Mouse (Mus musculus) cortical plate, adult 2 months (tissue): ENCODE results near the gene Serpinb3d. TPM values are rescaled to one million over a fixed set of nuclear protein-coding genes. Genes with fewer than 3 reads are reported as not detected.
A peak's percentile ranks its signal among the peaks of the same experiment; 100 is the strongest.
"Not testable (repeated sequence)": the region's sequence is repeated elsewhere in the genome, so short reads cannot be mapped to it uniquely, and the experiment has no call there.

ENCODE experiments used
- H3K27ac ChIP-seq: fragments of 200-500 bp; 2 replicates; pipeline ENCODE4 v1.5.1; 2012; ENCODE audit warnings: low read length, control low read depth, inconsistent platforms; ENCODE audit not compliant: insufficient read depth
- H3K4me1 ChIP-seq: fragments of 200-500 bp; 2 replicates; pipeline ENCODE4 v1.6.1; 2011; ENCODE audit warnings: low read length; ENCODE audit not compliant: control insufficient read depth, insufficient read depth
- H3K4me3 ChIP-seq: fragments of 200-500 bp; 2 replicates; pipeline ENCODE4 v1.5.1; 2011; ENCODE audit warnings: mild to moderate bottlenecking, low read length, control low read depth; ENCODE audit not compliant: insufficient read depth
- CTCF ChIP-seq: fragments of 200-500 bp; IDR thresholded peaks from 2 replicates; pipeline ENCODE4 v1.5.1; 2011; ENCODE audit warnings: mild to moderate bottlenecking, control low read depth, low read length; ENCODE audit not compliant: insufficient read depth; ENCODE audit errors: extremely low read depth
- POLR2A ChIP-seq: fragments of 200-500 bp; IDR thresholded peaks from 2 replicates; pipeline ENCODE4 v1.6.1; 2011; ENCODE audit warnings: mild to moderate bottlenecking, low read length, control low read depth; ENCODE audit not compliant: insufficient read depth; ENCODE audit errors: extremely low read depth
- polyA plus RNA-seq: library from polyadenylated mRNA; depleted of rRNA; stranded (reverse); fragments of >200 nt; gene quantifications from 2 replicates; pipeline ENCODE4 v1.2.3, GENCODE M21; 2012; rRNA removed

Serpinb3d gene
- polyA plus RNA-seq, result not detected in 2 replicates

- no peak within 1 kb of the TSS for H3K27ac ChIP-seq
- no peak within 1 kb of the TSS for H3K4me3 ChIP-seq
- TF ChIP-seq CTCF (no peak), POLR2A (no peak)
- H3K4me1 ChIP-seq, result no peaks in the 10 kb centered on the region
Observed at GRCm38 (mm10) chr1:107083406-107083805, at the start of gene Serpinb3d. Gene Serpinb3d (minus strand): TSS chr1:107083506.

DNA sequence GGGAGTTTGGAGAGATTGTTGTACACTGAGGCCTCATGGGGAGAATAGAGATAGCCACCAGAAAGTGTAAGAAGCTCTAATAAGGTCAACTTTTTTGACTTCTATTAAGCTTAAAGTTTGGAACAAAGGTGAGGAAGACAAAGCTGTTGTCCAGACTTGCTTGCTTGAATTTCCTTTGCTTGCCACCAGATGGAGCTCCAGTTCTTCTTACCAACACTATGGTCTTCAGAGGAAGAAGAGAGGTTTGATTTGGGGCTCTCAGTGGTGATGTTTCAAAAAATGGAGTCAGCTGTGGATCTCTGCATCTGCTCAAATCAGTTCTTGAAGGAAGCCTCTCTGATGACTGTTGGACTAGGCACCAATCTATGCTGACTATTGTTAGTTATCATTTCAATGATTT lies 44.1 kb upstream of the Serpinb3d start:
- not testable (repeated sequence) for H3K27ac ChIP-seq, H3K4me3 ChIP-seq, H3K4me1 ChIP-seq
- TF ChIP-seq CTCF, result peak; percentile 24; the same call in 1 of the 2 replicates

DNA sequence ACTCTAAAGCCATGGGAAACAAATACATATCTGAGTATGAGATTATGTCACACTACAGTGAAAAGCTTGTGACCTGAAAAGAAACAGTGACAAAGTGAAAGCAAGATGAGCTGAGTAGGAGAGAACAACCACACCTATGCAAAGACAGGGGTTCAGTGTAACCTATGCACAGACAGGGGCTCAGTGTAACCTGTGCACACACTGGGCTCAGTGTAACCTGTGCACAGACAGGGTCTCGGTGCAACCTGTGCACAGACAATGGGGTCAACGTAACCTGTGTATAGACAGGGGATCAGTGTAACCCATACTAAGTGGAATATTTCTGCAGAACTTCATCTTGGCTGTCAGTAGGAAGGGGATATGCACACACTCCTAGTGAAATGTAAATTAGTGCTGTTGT lies 15.1 kb upstream of the Serpinb3d start:
- Histone ChIP-seq H3K4me3 (no peak overlapping the region), H3K27ac (no peak overlapping the region), H3K4me1 (no peaks in the 10 kb centered on the region)
- TF ChIP-seq CTCF (no peak), POLR2A (no peak)

DNA sequence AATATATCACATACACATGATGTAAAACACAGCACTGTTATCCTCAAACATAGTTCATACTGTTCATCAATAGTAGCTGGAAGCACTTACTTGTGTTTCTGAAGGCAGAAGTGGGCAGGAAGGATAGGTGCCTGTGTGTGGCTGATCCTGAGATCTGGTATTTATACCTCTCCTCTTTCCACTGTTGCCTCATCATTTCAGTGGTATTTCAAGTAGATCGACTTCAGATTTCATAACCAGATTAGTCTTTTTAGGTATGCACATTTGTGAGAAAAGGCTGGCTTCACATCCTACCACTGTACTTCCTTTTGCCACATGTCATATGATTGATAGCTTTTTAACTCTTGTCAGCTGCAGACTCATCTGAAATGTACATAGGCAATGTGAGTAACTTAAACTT lies 31.1 kb downstream of the Serpinb3d start, which contains the start of gene Serpinb3a:
TSS of gene Serpinb3a (minus strand) at position 101 of the 400 bp plus-strand sequence.
- no peak for TF ChIP-seq CTCF
- no peak for TF ChIP-seq POLR2A
- no peak within 1 kb of the TSS for H3K4me3 ChIP-seq
- H3K27ac ChIP-seq, result no peak within 1 kb of the TSS
- no peaks in the 10 kb centered on the region for H3K4me1 ChIP-seq

DNA sequence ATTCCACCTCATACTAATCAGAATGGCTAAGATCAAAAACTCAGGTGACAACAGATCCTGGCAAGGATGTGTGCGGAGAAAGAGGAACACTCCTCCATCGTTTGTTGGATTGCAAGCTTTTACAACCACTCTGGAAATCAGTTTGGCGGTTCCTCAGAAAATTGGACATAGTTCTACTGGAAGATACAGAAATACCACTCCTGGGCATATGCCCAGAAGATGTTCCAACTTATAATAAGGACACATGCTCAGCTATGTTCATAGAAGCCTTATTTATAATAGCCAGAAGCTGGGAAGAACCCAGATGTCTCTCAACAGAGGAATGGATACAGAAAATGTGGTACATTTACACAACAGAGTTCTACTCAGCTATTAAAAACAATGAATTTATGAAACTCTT lies 49.1 kb downstream of the Serpinb3d start:
- not testable (repeated sequence) for H3K27ac ChIP-seq, H3K4me3 ChIP-seq, H3K4me1 ChIP-seq

Other genes with a start within 250 kb of the Serpinb3d start
- gene Serpinb5, start 222.3 kb downstream of the Serpinb3d start, polyA plus RNA-seq, result 0.08 and 0.13 TPM in 2 replicates
- gene Serpinb12, start 149.1 kb downstream of the Serpinb3d start, polyA plus RNA-seq, result not detected in 2 replicates
- not detected in 2 replicates for gene Serpinb13, start 102.5 kb downstream of the Serpinb3d start, polyA plus RNA-seq
- not detected in 2 replicates for gene Serpinb3a, start 31.2 kb downstream of the Serpinb3d start, polyA plus RNA-seq
- gene Serpinb3b, start 194.9 kb upstream of the Serpinb3d start, polyA plus RNA-seq, result not detected in 2 replicates
- not detected in 2 replicates for gene Serpinb3c, start 194.9 kb upstream of the Serpinb3d start, polyA plus RNA-seq